Mouse (Mus musculus) bone marrow macrophage, adult 2 months (primary cell): ENCODE results near the gene Stk16. TPM values are rescaled to one million over a fixed set of nuclear protein-coding genes. Genes with fewer than 3 reads are reported as not detected.
A peak's percentile ranks its signal among the peaks of the same experiment; 100 is the strongest.

Source experiments
- H3K27ac ChIP-seq: 2 replicates; pipeline ENCODE4 v1.5.1; 2012; ENCODE audit warnings: low read depth, low read length; ENCODE audit not compliant: insufficient read depth
- H3K4me1 ChIP-seq: 2 replicates; pipeline ENCODE4 v1.6.1; 2012; ENCODE audit warnings: low read length; ENCODE audit not compliant: control insufficient read depth, insufficient read depth
- H3K4me3 ChIP-seq: 2 replicates; pipeline ENCODE4 v1.5.1; 2012; ENCODE audit warnings: mild to moderate bottlenecking, low read length, moderate library complexity; ENCODE audit not compliant: insufficient read depth
- CTCF ChIP-seq: IDR thresholded peaks from 2 replicates; pipeline ENCODE4 v1.5.1; 2012; ENCODE audit warnings: low read depth, mild to moderate bottlenecking, low read length, moderate library complexity
- POLR2A ChIP-seq: IDR thresholded peaks from 2 replicates; pipeline ENCODE4 v1.6.1; 2012; ENCODE audit warnings: mild to moderate bottlenecking, low read depth, low read length, borderline replicate concordance
- polyA plus RNA-seq: library from polyadenylated mRNA; stranded (reverse); fragments of >200 nt; gene quantifications from 2 replicates; pipeline ENCODE4 v1.2.4, GENCODE M21; 2012; ENCODE audit not compliant: missing spikeins, insufficient read depth, insufficient read length

The Stk16 gene
- polyA plus RNA-seq, 1 experiment: 41.9 TPM

GRCm38 (mm10) chr1:75234606-75235005, 24.0 kb downstream of the Stk16 start:
- Histone ChIP-seq H3K4me1 (peaks cover 19% of the 10 kb centered on the region), H3K27ac (no peak overlapping the region), H3K4me3 (no peak overlapping the region)
- TF ChIP-seq CTCF (peak; percentile 7; the same call in 1 of the 2 replicates), POLR2A (no peak)

GRCm38 (mm10) chr1:75236117-75237050, 25.7 kb downstream of the Stk16 start, which contains the start of gene Dnajb2:
TSS of gene Dnajb2 (plus strand) at chr1:75236406.
- H3K4me1 ChIP-seq: peaks cover 16% of the 10 kb centered on the region
- H3K27ac ChIP-seq: no peak within 1 kb of the TSS
- TF ChIP-seq POLR2A (no peak), CTCF (no peak)
- peak within 1 kb of the TSS; percentile 63 for H3K4me3 ChIP-seq

- Histone ChIP-seq H3K4me1 (peaks cover 18% of the 10 kb centered on the region), H3K27ac (no peak overlapping the region)
- TF ChIP-seq CTCF: no peak
- TF ChIP-seq POLR2A: no peak
These were observed 29.0 kb downstream of the Stk16 start for GRCm38 (mm10) chr1:75239591-75239990.

GRCm38 (mm10) chr1:75243411-75243810, 32.8 kb downstream of the Stk16 start:
- TF ChIP-seq POLR2A: no peak
- no peak for TF ChIP-seq CTCF
- peaks cover 12% of the 10 kb centered on the region for H3K4me1 ChIP-seq
- H3K4me3 ChIP-seq: no peak overlapping the region
- no peak overlapping the region for H3K27ac ChIP-seq

More at GRCm38 (mm10) chr1:75239591-75239990, 29.0 kb downstream of the Stk16 start:
- H3K4me3 ChIP-seq: no peak overlapping the region

- no peak overlapping the region for H3K27ac ChIP-seq
- no peak for TF ChIP-seq POLR2A
- no peak for TF ChIP-seq CTCF
- no peak overlapping the region for H3K4me3 ChIP-seq
- peaks cover 18% of the 10 kb centered on the region for H3K4me1 ChIP-seq
These were observed 33.7 kb downstream of the Stk16 start for GRCm38 (mm10) chr1:75244175-75244826.

GRCm38 (mm10) chr1:75244836-75245235, 34.2 kb downstream of the Stk16 start:
- H3K27ac ChIP-seq: no peak overlapping the region
- H3K4me1 ChIP-seq: peaks cover 18% of the 10 kb centered on the region
- TF ChIP-seq POLR2A: no peak
- H3K4me3 ChIP-seq: no peak overlapping the region

- no peak for TF ChIP-seq CTCF
- no peak for TF ChIP-seq POLR2A
- Histone ChIP-seq H3K4me1 (peaks cover 15% of the 10 kb centered on the region), H3K27ac (no peak overlapping the region), H3K4me3 (no peak overlapping the region)
These were observed 36.7 kb downstream of the Stk16 start for GRCm38 (mm10) chr1:75247071-75247930.

- TF ChIP-seq POLR2A (no peak), CTCF (no peak)
- H3K4me3 ChIP-seq: no peak overlapping the region
- H3K27ac ChIP-seq: peak overlapping the region; percentile 9
- peaks cover 15% of the 10 kb centered on the region for H3K4me1 ChIP-seq
These were observed 37.6 kb downstream of the Stk16 start for GRCm38 (mm10) chr1:75248041-75248772.

- Histone ChIP-seq H3K4me3 (no peak overlapping the region), H3K4me1 (peaks cover 15% of the 10 kb centered on the region), H3K27ac (no peak overlapping the region)
- TF ChIP-seq POLR2A (no peak), CTCF (no peak)
These were observed 39.9 kb downstream of the Stk16 start for GRCm38 (mm10) chr1:75250498-75250897.
